In the genomic region with DNA sequence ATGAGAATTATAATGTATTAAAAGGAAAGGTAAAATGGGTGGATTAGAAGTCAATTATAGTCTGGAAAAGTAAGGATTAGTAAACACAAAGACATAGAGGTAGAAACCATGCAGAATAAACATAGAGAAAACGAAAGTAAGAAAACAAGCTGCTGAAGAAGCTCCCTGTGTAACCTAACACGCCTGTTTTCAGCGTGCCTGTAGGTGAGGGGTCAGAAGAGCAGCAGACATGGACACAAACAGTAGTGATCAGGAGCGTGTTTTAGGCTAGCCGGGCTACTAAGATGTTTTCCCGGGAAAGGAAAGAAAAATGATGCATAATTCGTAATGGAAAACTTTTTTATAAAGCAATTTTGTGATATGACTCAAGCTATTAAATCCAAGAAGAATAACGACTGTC, we compare ENCODE assay signal across 24 mouse cellular contexts.
DNase-seq lines count a peak whose midpoint lies in the region; ATAC-seq and TF ChIP-seq lines count a peak whose summit lies in the region.
"Had no signal": no experiment of that assay in that cellular context is flagged by ENCODE, and none has a peak within 500 bp of the region (broad histone marks: within the 10 kb centered on the region; RNA-seq: fewer than 3 reads in every experiment).

No protein-coding gene starts in this region.

- H3K36me3 ChIP-seq in kidney, embryonic 16.5 days (ENCODE audit: insufficient read depth, low read length), result no peaks in the 10 kb centered on the region
- H3K36me3 ChIP-seq in G1E (replicated peaks) (no peaks in the 10 kb centered on the region), myocyte (ENCODE audit: control insufficient read depth, insufficient read depth) (no peaks in the 10 kb centered on the region)
- H3K36me3 ChIP-seq: embryonic facial prominence, embryonic 10.5 days; forebrain, embryonic 15.5 days; intestine, embryonic 15.5 days; limb, embryonic 15.5 days; midbrain, embryonic 10.5 days had no signal

- no peak for TF ChIP-seq CTCF in G1E (IDR thresholded peaks at IDR 0.05; ENCODE audit: low read depth, low read length)

- no peak for TF ChIP-seq POLR2A in myocyte (IDR thresholded peaks at IDR 0.05; ENCODE audit: insufficient read length, low read depth)

- DNase-seq in kidney, adult 18-20 months, result no peak
- peak; percentile 2 for DNase-seq in A20 (ENCODE audit: low read depth, low spot score)
- DNase-seq in G1E (ENCODE audit: low spot score), result no peak
- DNase-seq in spleen, postnatal 10 days (ENCODE audit: low spot score in 2 of 2), result no peak
- no peak for DNase-seq in embryo, embryonic 11 days
- DNase-seq: adrenal gland, postnatal 25 days; cerebellum, adult 9-10 months; gastrocnemius, postnatal 25 days; heart, postnatal 36 days; left cerebral cortex, postnatal 4 days; lung, postnatal 4 days; right cerebral cortex, postnatal 4 days; thymus, adult 18-20 months; thymus, postnatal 4 days had no signal

- H3K9ac ChIP-seq in kidney, embryonic 16.5 days (replicated peaks; ENCODE audit: low read length), result no peak overlapping the region
- H3K9ac ChIP-seq: forebrain, embryonic 15.5 days; intestine, embryonic 15.5 days; limb, embryonic 15.5 days had no signal

- no peak; the same call in 1 of the 2 replicates for ATAC-seq in kidney, embryonic 16.5 days (ENCODE audit: low FRiP score, low TSS enrichment)
- no peak for ATAC-seq in G1E (ENCODE audit: extremely low read depth, insufficient number of reproducible peaks, low FRiP score, poor library complexity, severe bottlenecking)
- ATAC-seq: forebrain, embryonic 15.5 days; hindbrain, embryonic 16.5 days; intestine, embryonic 15.5 days; midbrain, embryonic 16.5 days had no signal

- no peaks in the 10 kb centered on the region for H3K79me2 ChIP-seq in myocyte (ENCODE audit: control insufficient read depth, insufficient read depth)

- H3K9me3 ChIP-seq in kidney, embryonic 16.5 days (ENCODE audit: low read length), result no peaks in the 10 kb centered on the region
- H3K9me3 ChIP-seq in G1E (replicated peaks), result no peaks in the 10 kb centered on the region
- H3K9me3 ChIP-seq: embryonic facial prominence, embryonic 10.5 days; forebrain, embryonic 15.5 days; intestine, embryonic 15.5 days; limb, embryonic 15.5 days; midbrain, embryonic 10.5 days had no signal

- H3ac ChIP-seq in myocyte (ENCODE audit: control insufficient read depth, insufficient read length), result no peak overlapping the region

- H3K4me1 ChIP-seq in kidney, embryonic 16.5 days (ENCODE audit: insufficient read depth, low read length), result no peaks in the 10 kb centered on the region
- H3K4me1 ChIP-seq in G1E (ENCODE audit: insufficient read depth, low read depth, low read length), result peaks cover 2% of the 10 kb centered on the region
- H3K4me1 ChIP-seq: embryonic facial prominence, embryonic 10.5 days; forebrain, embryonic 15.5 days; intestine, embryonic 15.5 days; limb, embryonic 15.5 days; midbrain, embryonic 10.5 days had no signal

- 51% methylated on average over 8 of the region's 8 CpGs for WGBS in kidney, embryonic 16.5 days

- H3K4me2 ChIP-seq in kidney, embryonic 16.5 days (replicated peaks; ENCODE audit: low read depth, low read length), result peak overlapping the region; percentile 31; the same call in 1 of the 2 replicates
- peak overlapping the region; percentile 84 for H3K4me2 ChIP-seq in myocyte (ENCODE audit: low read depth)
- H3K4me2 ChIP-seq: forebrain, embryonic 15.5 days; intestine, embryonic 15.5 days; limb, embryonic 15.5 days had no signal

- no peak overlapping the region for H3K27ac ChIP-seq in kidney, embryonic 16.5 days (ENCODE audit: low read length)
- H3K27ac ChIP-seq: embryonic facial prominence, embryonic 10.5 days; forebrain, embryonic 15.5 days; intestine, embryonic 15.5 days; left cerebral cortex, adult 2 months; limb, embryonic 15.5 days; midbrain, embryonic 10.5 days had no signal

- 0 out of 2 replicates have a peak overlapping the region, but pooled peaks have one; percentile 18 for H3K4me3 ChIP-seq in kidney, embryonic 16.5 days (ENCODE audit: low read length)
- H3K4me3 ChIP-seq in G1E (ENCODE audit: low read depth, low read length) (peak overlapping the region; percentile 54; the same call in 1 of the 2 replicates), myocyte (peak overlapping the region; percentile 6)
- H3K4me3 ChIP-seq: embryonic facial prominence, embryonic 10.5 days; forebrain, embryonic 15.5 days; intestine, embryonic 15.5 days; left cerebral cortex, adult 2 months; limb, embryonic 15.5 days; midbrain, embryonic 10.5 days had no signal

- H3K27me3 ChIP-seq in kidney, embryonic 16.5 days (ENCODE audit: insufficient read depth, low read length), result no peaks in the 10 kb centered on the region
- H3K27me3 ChIP-seq in G1E (ENCODE audit: insufficient read depth, low read length) (no peaks in the 10 kb centered on the region), myocyte (ENCODE audit: control insufficient read depth, insufficient read depth, insufficient read length) (no peaks in the 10 kb centered on the region)
- H3K27me3 ChIP-seq: forebrain, embryonic 15.5 days; intestine, embryonic 15.5 days; limb, embryonic 15.5 days had no signal

TF ChIP-seq in myocyte, 11 proteins besides CTCF, POLR2A, EP300 and RAD21:
- TF ChIP-seq E2F4 (IDR thresholded peaks at IDR 0.05; ENCODE audit: insufficient read depth) (no peak), REST (IDR thresholded peaks at IDR 0.05; ENCODE audit: insufficient read depth, insufficient read length) (no peak), USF1 (IDR thresholded peaks at IDR 0.05; ENCODE audit: low read depth) (no peak), MAX (IDR thresholded peaks at IDR 0.05; ENCODE audit: low read depth) (no peak), MYOG (IDR thresholded peaks at IDR 0.05; ENCODE audit: control insufficient read depth in 1 of 3, insufficient read depth in 1 of 3, insufficient read length in 2 of 3, low read depth in 2 of 3) (no peak), TCF12 (IDR thresholded peaks at IDR 0.05; ENCODE audit: insufficient read depth, poor library complexity, severe bottlenecking) (no peak), POLR2AphosphoS2 (IDR thresholded peaks at IDR 0.05; ENCODE audit: insufficient read length, low read depth) (no peak)
